Mouse (Mus musculus): ENCODE measurements at regions not wholly inside any gene's neighbourhood (a gene's known extent, or its start where the extent isn't known, plus 50 kb on each side); places are given as distances from the start of the nearest gene placed in this dataset.

DNA sequence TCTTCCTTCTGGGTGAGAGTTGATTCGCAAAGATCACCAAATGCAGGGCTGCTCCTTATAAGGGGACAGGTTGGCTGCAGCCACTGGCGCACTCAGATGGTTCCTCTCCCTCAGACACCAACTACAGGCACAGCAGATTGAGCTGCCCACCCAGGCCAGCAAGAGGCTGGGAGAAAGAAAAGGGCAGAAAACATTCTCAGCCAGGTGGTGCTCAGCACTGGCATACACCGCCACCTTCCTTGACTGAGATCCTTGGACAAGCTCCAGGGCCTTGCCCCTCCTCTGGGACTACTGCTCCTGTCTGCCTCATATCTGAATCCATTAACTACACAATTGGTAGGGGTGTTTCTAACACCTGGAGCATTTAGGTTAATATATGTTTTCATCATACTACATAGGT lies 110.4 kb upstream of the Pou3f3 start:
- TF ChIP-seq POLR2A (IDR thresholded peaks at IDR 0.05; ENCODE audit: insufficient read length, low read depth) (no peak), MAX (IDR thresholded peaks at IDR 0.05; ENCODE audit: low read depth) (no peak), CEBPB (IDR thresholded peaks at IDR 0.05; ENCODE audit: insufficient read depth, poor library complexity, severe bottlenecking) (no peak), E2F4 (IDR thresholded peaks at IDR 0.05; ENCODE audit: insufficient read depth) (no peak), USF1 (IDR thresholded peaks at IDR 0.05; ENCODE audit: low read depth) (no peak)
